Mouse (Mus musculus) urinary bladder, postnatal 4 days (tissue): ENCODE measurements at regions not wholly inside any gene's neighbourhood (a gene's known extent, or its start where the extent isn't known, plus 50 kb on each side); places are given as distances from the start of the nearest gene placed in this dataset.
A peak's percentile ranks its signal among the peaks of the same experiment; 100 is the strongest.
"Not testable (repeated sequence)": the region's sequence is repeated elsewhere in the genome, so short reads cannot be mapped to it uniquely, and the experiment has no call there.

Experiments used
- DNase-seq, 2 experiments: peaks; one replicate each; pipeline ENCODE4 v3.0.0; 2021 to 2022; ENCODE audit warnings: low spot score in 2 of 2

DNA sequence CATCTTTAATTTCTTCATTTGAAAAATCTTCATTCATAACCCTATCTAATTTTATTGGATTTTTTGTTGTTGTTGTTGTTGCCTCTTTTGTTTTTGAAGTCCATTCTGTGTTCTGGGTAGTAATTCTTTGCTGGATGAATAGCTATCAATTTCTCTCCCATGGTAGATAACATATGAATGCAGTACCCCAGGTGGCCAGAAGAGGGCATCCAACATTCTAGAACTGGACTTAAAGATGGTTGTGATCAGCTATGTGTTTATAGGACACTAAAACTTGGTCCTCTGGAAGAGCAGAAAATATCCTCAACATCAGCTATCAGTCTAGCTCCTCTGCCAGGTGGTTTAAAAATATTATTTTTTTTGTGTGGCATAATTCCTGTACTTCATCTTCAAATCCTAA, 73.0 kb downstream of the Prl2c3 start:
- DNase-seq: not testable (repeated sequence)

DNA sequence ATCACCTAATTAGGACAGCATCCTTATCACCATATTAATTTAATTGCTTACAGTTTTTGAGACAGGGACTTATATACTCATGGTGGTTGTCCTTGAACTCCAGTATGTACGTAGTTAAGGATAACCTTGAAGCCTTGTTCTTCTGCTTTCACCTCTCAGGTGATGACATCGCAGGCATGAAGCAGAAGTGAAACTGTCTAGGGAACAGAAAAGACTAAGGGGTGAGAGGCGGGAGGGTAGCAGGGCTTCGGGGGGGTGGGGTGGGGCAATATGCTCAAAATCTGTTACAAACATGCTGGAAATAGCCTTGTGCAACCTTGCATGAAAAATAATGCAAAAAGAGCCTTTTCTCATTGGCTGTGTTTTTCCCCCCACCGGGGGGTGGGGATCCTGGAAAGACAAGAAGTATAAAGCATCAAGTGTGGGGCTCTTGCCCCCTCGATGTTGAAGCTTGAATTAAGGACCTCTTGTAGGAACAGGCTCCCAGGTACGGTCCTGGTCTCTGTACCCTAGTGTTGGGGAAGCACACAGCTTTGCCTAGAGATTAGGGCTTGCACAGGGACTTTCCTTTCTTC, 81.8 kb downstream of the Prl2c3 start:
- not testable (repeated sequence) for DNase-seq

DNA sequence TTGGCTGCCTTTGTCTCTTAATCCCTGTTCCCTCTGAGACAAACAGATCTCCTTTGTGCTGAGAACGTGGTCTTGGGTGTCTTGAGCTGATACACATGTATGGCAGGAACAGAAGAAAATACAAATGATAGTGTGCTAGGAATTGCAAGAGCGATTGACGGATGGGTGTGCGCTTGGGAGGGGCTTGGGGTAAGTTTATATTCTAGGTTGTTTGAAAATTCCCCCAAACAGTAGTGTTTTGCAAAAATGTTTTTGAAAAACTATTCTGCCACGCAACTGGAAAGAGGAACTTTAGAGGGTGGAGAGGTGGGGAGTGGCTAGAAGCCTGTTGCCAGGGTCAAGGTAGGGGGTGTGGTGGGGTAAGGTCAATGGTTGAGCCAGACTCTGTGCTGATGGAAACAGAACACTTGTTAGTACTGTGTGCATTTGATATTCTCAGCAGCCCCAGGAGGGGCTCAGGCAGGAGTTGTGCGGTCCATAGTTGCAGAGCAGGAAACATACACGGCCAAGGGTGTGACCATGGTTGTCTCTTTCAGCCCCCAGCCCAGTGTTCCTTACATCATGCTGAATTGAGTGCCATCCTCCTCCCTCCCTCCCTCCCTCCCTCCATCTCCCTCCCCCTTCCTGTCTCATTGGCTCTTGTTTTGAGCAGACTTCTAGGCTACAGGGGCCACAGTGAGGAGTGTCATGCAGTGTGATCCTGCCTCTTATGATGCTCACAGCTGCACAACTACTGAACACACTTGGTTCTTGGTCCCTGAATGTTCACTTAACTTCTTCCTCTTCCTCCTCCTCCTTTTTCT, 88.2 kb downstream of the Prl2c3 start:
- no peak for DNase-seq

DNA sequence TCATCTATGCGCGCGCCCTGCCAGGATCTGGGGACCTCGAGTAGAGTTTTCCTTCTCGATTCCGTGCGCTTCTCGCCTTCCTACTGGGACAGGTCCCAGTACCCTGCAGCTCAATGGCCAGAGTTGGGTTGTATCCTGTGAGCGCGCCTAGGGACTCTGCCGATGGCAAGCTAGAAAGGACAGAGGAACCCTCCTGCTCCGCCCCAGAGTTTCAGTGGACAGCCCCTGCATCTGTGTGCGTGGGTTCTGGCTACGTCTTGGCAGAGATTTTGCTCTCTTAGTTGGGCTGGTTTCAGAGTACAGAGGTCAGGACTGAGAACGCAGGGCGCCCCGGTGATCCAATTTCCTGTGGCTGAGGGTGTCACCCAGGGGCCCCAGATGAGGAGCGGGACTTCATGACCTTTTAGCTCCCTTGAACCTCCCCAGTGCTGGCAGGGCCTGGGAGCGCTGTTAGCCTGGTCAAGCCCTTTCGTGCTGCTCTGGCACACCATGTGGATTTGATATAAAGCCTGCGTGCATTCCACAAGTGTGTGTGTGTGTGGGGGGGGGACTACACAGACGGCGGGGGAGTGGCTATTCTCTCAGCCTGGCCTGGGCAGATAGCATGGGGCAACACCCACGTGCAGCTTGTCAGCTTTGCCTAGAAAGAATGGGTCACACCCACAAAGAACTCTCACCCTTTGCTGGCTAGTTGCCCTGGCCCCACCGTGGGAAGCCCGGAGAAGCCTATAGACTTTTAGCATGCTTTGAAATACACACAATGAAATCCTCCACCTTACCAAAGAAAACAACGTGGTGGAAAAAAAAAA, 96.9 kb downstream of the Prl2c3 start:
- DNase-seq: peak in 1 of 2 experiments; percentile 23

DNA sequence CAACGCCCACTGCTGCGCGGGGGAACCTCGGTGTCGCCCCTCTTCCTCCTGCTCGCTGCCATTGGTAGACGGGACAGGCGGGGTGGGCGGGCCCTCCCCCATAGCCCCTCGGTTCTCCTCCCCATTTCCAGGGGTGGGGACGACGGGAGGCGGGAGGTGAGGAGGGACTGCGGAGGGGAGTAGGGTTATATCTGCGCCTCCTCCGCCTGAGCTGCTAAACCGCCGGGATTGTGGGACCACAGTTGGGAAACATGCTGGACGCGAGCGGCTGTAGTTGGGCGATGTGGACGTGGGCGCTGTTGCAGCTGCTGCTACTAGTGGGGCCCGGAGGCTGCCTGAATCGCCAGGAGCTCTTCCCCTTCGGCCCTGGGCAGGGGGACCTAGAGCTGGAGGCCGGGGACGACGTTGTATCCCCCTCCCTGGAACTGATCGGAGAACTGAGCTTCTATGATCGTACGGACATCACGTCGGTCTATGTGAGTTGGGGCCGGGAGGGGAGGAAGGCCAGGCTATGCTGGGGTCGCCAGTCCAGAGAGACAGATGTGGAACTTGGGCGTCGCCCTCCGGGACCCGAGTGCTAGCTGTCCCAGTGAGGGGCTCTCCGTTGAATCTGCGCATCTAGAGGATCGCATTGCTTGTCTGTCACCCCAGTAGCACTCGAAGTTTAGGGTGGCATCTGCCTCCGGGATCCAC, 97.6 kb downstream of the Prl2c3 start:
- DNase-seq: peak in 1 of 2 experiments; percentile 65

DNA sequence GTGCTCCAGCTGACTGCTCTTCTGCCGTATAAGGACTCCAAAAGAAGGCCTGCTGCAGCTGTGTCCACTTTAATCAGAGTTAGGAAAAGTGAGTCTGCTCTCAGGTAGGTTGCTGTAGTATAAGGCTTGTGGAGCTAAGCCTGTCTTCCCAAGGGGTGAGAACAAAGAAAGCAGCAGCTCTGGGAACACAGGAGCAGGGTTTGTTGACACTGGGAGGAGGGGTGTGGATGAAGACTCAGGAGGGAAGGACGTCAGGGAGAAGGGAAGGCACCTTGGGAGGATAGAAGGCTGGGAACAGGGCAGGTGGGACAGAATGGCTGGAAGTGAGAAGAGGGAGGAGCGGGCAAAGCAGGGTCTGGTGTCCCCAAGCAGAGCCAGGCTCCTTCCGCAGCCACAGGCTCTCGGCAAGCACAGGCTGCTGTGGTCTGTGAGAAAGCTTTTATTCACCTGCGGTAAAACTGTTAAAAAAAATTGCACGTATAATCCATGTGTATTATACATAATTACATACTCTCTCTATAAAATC, 106.2 kb downstream of the Prl2c3 start:
- DNase-seq: not testable (repeated sequence)

- not testable (repeated sequence) for DNase-seq
These were observed 111.1 kb downstream of the Prl2c3 start for GRCm38 (mm10) chr13:12688778-12689177.

- DNase-seq: not testable (repeated sequence)
These were observed 111.7 kb downstream of the Prl2c3 start for GRCm38 (mm10) chr13:12688149-12688548.

- not testable (repeated sequence) for DNase-seq
These were observed 115.4 kb downstream of the Ero1lb start for GRCm38 (mm10) chr13:12680954-12681571.

DNA sequence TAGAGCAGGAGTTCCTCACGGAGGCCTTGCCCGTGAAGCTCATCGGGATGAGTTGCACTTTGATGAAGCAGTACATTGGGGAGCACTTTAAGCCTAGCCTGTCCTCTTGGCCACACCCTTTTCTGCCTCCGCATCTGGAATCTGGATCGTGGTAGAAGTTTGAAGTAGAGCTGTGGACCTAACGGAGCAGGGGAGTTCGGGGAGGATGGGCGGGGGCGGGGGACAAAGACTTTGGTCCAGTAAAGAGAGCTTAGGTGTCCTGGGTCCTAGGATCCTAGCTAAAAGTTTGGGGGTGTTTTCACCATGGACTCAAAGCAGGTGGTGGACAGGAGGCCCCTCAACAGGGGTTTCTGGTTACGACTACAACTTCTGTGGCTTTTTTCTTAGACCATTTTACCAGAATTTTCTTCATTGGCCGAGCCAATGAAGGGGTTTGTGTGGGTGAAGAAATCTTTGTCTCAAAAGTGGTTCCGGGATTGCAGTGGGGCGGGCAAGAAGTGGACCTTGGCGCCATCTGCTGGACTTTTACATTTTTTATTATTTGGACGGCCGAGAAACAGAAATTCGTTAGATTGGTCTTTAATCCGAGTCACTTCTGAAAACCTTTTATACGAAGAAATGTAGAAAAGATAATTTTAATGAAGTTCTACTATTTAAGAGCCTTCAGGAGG, 114.7 kb downstream of the Ero1lb start:
- DNase-seq: not testable (repeated sequence)

- no peak for DNase-seq
These were observed 111.7 kb downstream of the Ero1lb start for GRCm38 (mm10) chr13:12677372-12677771.

DNA sequence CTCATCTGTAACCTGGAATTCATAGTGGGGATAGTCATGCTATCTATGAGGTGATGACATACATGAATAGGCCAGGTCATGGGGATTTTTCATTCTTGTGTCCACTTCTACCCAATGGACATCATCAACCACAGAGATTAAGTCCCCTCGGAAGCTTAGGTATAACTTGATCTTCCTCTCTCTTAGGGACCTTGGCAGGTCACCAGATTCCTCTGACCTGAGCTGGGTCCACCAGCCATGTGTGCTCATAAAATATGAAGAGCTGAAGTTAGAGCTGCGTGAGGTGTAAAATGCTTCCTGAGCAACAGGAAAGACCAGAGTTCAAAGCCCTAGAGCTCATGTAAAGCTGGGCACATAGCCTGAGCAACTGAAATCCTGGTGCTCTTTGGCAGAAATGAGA, 105.3 kb downstream of the Ero1lb start:
- not testable (repeated sequence) for DNase-seq

GRCm38 (mm10) chr13:12668742-12669141, 103.1 kb downstream of the Ero1lb start:
- DNase-seq: not testable (repeated sequence)

- DNase-seq: not testable (repeated sequence)
These were observed 102.3 kb downstream of the Ero1lb start for GRCm38 (mm10) chr13:12667727-12668665.

DNA sequence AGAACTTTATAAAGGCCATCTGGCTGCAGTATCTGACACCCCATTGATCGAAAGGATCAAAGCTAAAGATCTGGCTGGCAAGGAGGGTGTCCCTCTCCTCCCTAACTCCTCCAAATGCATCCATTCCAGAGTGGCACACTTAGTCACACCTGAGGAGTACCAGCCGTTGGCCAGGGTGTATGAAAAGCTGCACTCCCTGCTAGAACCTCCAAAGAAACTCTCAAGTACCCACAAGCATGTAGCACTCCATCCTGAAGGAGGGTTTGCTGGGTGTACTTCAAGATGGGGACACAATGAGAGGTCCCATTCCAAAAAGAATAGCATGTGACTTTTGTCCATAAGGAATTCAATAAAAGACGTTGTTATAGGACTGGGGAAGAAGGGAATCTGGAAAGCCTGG, 100.4 kb downstream of the Ero1lb start:
- not testable (repeated sequence) for DNase-seq
